Mouse (Mus musculus) bone marrow macrophage, adult 2 months (primary cell): ENCODE results near the gene Leap2. TPM values are rescaled to one million over a fixed set of nuclear protein-coding genes. Genes with fewer than 3 reads are reported as not detected.

ENCODE experiments used
- H3K27ac ChIP-seq: 2 replicates; pipeline ENCODE4 v1.5.1; 2012; ENCODE audit warnings: low read depth, low read length; ENCODE audit not compliant: insufficient read depth
- H3K4me1 ChIP-seq: 2 replicates; pipeline ENCODE4 v1.6.1; 2012; ENCODE audit warnings: low read length; ENCODE audit not compliant: control insufficient read depth, insufficient read depth
- H3K4me3 ChIP-seq: 2 replicates; pipeline ENCODE4 v1.5.1; 2012; ENCODE audit warnings: mild to moderate bottlenecking, low read length, moderate library complexity; ENCODE audit not compliant: insufficient read depth
- CTCF ChIP-seq: IDR thresholded peaks from 2 replicates; pipeline ENCODE4 v1.5.1; 2012; ENCODE audit warnings: low read depth, mild to moderate bottlenecking, low read length, moderate library complexity
- POLR2A ChIP-seq: IDR thresholded peaks from 2 replicates; pipeline ENCODE4 v1.6.1; 2012; ENCODE audit warnings: mild to moderate bottlenecking, low read depth, low read length, borderline replicate concordance
- polyA plus RNA-seq: library from polyadenylated mRNA; stranded (reverse); fragments of >200 nt; gene quantifications from 2 replicates; pipeline ENCODE4 v1.2.4, GENCODE M21; 2012; ENCODE audit not compliant: missing spikeins, insufficient read depth, insufficient read length

The Leap2 gene
- polyA plus RNA-seq = not detected in 2 replicates

- no peak within 1 kb of the TSS for H3K27ac ChIP-seq
- no peaks in the 10 kb centered on the region for H3K4me1 ChIP-seq
- TF ChIP-seq POLR2A (no peak), CTCF (no peak)
- H3K4me3 ChIP-seq = no peak within 1 kb of the TSS
Observed at GRCm38 (mm10) chr11:53423036-53423435, at the start of gene Leap2. TSS of gene Leap2 (minus strand) at chr11:53423170.

DNA sequence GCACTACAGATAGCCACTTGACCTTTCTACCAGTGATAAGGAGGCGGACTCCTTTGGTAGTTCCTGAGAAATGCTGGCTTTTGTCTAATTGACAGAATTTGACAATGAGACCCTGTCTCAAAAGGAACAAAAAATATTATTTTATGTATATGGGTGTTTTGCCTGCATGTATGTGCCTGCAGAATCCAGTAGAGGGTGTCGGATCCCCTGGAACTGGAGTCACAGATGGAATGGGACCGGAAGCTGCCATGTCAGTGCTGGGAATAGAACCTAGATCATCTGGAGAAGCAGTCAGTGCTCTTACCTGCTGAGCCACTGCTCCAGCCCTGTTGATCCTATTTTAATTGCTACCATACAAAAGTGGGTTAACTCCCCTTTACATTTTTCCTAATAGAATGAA is 49.7 kb upstream of the Leap2 start:
- Histone ChIP-seq H3K4me3 (no peak overlapping the region), H3K4me1 (no peaks in the 10 kb centered on the region), H3K27ac (no peak overlapping the region)
- TF ChIP-seq CTCF (no peak), POLR2A (no peak)

DNA sequence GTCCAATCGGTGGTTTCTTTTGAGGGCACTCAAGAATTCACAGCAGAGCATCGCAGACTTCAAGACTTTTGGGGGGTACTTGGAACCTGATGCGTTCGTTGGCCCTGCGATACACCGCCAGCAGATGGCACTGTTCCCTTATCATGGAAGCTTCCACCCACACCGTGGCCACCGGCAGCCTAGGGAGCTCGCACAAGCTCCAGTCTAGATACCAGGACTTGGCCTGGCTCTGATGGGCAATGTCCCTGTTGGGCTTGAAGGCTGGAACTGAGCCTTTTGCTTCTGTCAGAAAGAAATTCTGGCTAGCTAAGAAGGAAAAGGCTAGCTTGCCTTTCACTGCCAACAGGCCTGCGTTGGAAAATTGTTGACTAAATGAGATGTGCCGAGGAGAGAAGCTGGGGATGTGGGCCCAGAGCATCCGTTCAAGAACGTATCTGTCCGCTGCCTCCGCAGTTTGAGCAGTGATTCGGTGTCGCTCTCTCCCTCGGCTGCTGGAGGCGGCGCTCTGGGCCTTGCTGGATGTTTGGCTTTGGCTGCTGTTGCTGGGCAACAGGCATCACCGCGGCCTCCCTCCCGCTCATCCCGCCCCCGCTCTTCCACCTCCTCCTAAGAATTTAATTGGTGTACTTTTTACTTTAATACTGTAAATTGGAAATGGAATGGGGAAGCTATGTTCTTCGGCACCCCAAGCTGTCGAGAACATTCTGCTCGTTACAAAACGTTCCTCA is 47.2 kb upstream of the Leap2 start, which contains the start of gene Gm9837:
Gene Gm9837 (minus strand): TSS at position 512 of the 728 bp plus-strand sequence.
- no peak within 1 kb of the TSS; the same call in 1 of the 2 replicates for H3K4me3 ChIP-seq
- H3K27ac ChIP-seq = no peak within 1 kb of the TSS
- peak; percentile 99 for TF ChIP-seq CTCF
- TF ChIP-seq POLR2A = no peak
- H3K4me1 ChIP-seq = no peaks in the 10 kb centered on the region

DNA sequence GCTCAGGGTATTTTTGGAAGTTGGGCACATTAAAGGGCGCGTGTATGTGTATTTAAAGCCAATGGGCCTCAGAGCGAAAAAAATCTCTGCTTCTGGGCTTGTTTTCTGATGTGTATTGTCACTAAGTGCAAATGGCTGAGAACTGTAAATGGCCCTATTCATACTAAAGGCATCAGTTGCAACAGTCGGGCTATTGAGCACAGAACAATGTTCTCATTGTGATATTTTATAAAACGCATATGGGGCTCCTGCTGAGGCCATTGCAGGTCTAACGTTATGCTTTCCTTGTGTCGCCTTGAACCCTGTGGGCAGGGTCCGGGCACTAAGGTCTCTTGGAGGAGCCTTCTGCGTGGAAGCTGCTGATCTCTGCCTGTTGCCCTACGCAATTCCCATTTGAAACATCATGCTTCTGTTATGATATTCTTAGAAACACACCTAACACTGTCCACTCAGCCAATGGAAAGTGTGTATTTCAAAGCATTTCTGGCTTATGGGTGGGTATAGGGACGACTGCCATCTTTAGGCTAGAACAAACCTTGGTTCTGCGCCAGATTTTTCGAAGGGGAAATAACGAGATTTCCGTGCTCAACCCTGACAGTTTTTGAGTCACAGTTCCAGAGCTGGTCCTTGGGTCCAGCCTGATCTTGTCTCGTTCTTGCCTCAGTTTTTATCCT is 46.5 kb upstream of the Leap2 start:
- no peak for TF ChIP-seq CTCF
- TF ChIP-seq POLR2A = no peak
- Histone ChIP-seq H3K4me1 (no peaks in the 10 kb centered on the region), H3K4me3 (no peak overlapping the region; the same call in 1 of the 2 replicates), H3K27ac (no peak overlapping the region)

GRCm38 (mm10) chr11:53466231-53466971 is 43.4 kb upstream of the Leap2 start:
- Histone ChIP-seq H3K4me1 (no peaks in the 10 kb centered on the region), H3K4me3 (no peak overlapping the region), H3K27ac (no peak overlapping the region)
- TF ChIP-seq POLR2A (no peak), CTCF (peak; percentile 73)

DNA sequence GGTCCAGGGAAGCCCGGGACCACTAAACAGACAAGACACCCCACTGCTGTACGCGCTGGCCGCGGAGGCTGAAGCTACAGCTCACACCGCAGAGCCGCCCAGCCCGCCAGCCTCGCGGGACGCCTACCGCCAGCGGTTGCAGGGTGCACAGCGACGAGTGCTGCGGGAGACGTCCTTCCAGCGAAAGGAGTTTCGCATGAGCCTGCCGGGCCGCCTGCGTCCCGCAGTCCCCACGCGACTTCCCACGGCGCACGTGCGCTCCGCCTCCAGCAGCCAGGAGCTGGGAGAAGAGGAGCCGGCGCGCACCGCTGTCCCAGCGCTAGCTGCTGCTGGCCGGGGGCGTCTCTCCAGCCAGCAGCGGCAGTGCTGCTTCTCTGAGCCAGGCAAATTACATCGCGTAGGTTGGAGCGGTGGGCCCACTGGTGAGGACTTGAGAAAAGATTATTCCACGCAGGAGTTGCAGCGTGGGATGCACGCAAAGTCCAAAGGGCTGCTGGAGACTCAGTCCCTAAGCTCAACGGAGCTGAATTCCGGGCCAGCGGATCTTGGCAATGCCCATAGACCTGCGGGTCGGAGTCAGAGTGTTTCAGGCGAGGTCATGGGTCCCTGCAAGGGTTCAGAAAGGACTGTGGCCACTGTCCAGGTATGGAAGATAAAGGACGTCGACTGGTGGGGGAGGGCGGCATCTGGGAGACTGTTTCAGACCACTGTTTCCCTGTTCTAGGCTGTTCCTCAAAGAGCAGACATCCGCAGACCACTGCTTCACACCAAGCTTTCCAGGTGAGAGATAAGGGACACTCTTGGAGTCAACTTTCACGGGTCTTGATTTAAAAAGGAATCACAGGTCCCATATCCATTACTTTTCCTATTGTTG is 40.8 kb upstream of the Leap2 start:
- H3K4me3 ChIP-seq = peak overlapping the region; percentile 51
- no peak for TF ChIP-seq POLR2A
- TF ChIP-seq CTCF = no peak
- H3K27ac ChIP-seq = no peak overlapping the region
- H3K4me1 ChIP-seq = no peaks in the 10 kb centered on the region

GRCm38 (mm10) chr11:53461727-53462126 is 38.8 kb upstream of the Leap2 start:
- TF ChIP-seq CTCF = no peak
- TF ChIP-seq POLR2A = no peak
- no peak overlapping the region for H3K27ac ChIP-seq
- H3K4me3 ChIP-seq = no peak overlapping the region
- H3K4me1 ChIP-seq = 0 out of 2 replicates have a peak, but pooled peaks cover 3% of the 10 kb centered on the region

DNA sequence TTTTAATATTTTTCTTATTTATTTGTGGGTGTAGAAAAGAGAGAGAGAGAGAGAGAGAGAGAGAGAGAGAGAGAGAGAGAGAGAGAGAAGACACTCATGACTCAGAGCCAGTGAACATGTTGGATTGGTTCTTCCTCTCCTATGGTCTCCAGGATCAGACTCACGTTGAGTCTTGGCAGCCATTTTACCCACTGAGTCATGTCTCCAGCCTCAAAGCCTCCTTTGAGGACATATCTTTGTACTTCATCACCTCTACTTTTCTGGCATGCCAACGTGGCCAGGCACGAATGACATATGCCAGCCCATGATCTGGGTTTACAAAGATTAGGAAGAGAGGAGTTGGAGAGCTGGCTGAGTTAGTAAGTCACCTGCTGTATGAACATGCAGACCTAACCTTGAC is 37.2 kb upstream of the Leap2 start:
- TF ChIP-seq CTCF (no peak), POLR2A (no peak)
- no peak overlapping the region for H3K27ac ChIP-seq
- no peak overlapping the region for H3K4me3 ChIP-seq
- peaks cover 5% of the 10 kb centered on the region; the same call in 1 of the 2 replicates for H3K4me1 ChIP-seq

- no peak for TF ChIP-seq CTCF
- no peak for TF ChIP-seq POLR2A
- H3K4me3 ChIP-seq = no peak overlapping the region
- peaks cover 5% of the 10 kb centered on the region; the same call in 1 of the 2 replicates for H3K4me1 ChIP-seq
- no peak overlapping the region for H3K27ac ChIP-seq
Observed at GRCm38 (mm10) chr11:53458996-53459395, 36.0 kb upstream of the Leap2 start.
